Mouse (Mus musculus): Measurements from ENCODE around the gene Atp6v0e2.

- TF ChIP-seq CTCF (IDR thresholded peaks at IDR 0.05; ENCODE audit: low read depth, low read length) (no peak), POLR2A (IDR thresholded peaks at IDR 0.05; ENCODE audit: borderline replicate concordance, low read depth, low read length) (no peak)
Observed at GRCm38 (mm10) chr6:48568036-48568984, 30.9 kb downstream of the Atp6v0e2 start.
